9 mouse cellular contexts compared by ENCODE assay signal in the genomic region with DNA sequence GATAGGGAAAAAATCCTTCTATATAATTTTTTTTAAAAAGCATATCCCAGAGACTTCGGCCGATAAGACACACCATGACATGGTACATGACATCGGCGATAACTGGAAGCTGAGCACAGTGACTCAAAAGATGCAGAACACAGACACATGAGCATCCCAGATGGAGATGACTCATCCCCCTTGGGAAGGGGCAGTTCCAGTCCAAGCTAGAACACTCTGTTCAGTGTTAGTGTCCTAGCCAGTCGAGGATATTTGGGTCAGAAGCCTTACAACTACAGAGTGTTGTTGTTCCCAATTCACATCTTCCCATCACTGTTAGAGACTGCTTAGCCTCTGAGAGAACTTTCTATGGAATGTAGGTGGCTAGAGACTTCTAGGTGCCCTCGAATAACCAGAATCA. TPM values are rescaled to one million over a fixed set of nuclear protein-coding genes. Genes with fewer than 3 reads are reported as not detected.
DNase-seq lines count a peak whose midpoint lies in the region; ATAC-seq lines count a peak whose summit lies in the region.
"Had no signal": no experiment of that assay in that cellular context is flagged by ENCODE, and none has a peak within 500 bp of the region (broad histone marks: within the 10 kb centered on the region; RNA-seq: fewer than 3 reads in every experiment).

No protein-coding gene starts in this region.

- DNase-seq in layer of hippocampus, adult 11-12 months (ENCODE audit: low spot score) = peak; percentile 23
- no peak for DNase-seq in layer of hippocampus, postnatal 10 days (ENCODE audit: low spot score in 2 of 2)
- DNase-seq in 3T3-L1 (ENCODE audit: low read depth, low spot score) (peak; percentile 89), MN1 (ENCODE audit: low spot score) (peak; percentile 29)
- DNase-seq in gastrocnemius, postnatal 4 days (ENCODE audit: low spot score in 2 of 2) = peak; percentile 33 to 58
- DNase-seq in kidney, adult 8-10 months = no peak
- DNase-seq: kidney, postnatal 4 days had no signal

- no peak for ATAC-seq in megakaryocyte-erythroid progenitor cell, adult 5-6 weeks (replicated peaks; ENCODE audit: low FRiP score, low TSS enrichment, poor library complexity, severe bottlenecking)

RNA-seq across cellular contexts. Expression of a gene that starts 4.0 kb away (rescaled TPM):
- 1 to 10 TPM; 6.6 to 9.7 TPM for total RNA-seq in layer of hippocampus, postnatal 10 days (2021)
- total RNA-seq in gastrocnemius, postnatal 4 days (2021) = 10 to 100 TPM; 60.0 TPM
- total RNA-seq in megakaryocyte-erythroid progenitor cell, adult 5-6 weeks (2014; fragmentation: Nextera tagmentation) = not detected in 2 replicates
- not detected in 2 replicates for total RNA-seq in megakaryocyte-erythroid progenitor cell, adult 5-6 weeks (2017)
- total RNA-seq: common myeloid progenitor, adult 5-6 weeks had no signal

Comparison
In these comparisons a context has a peak if more than half of its experiments do, and no peak if none do; other contexts are left out.
1. DNase-seq: peak in layer of hippocampus, adult 11-12 months (single experiment), 3T3-L1 (single experiment), MN1 (single experiment) and gastrocnemius, postnatal 4 days (2 of 2); none in layer of hippocampus, postnatal 10 days (0 of 2) and kidney, adult 8-10 months (0 of 2).
2. RNA of a gene that starts 4.0 kb away (total RNA-seq): 60.0 TPM in gastrocnemius, postnatal 4 days and 6.6 to 9.7 TPM in layer of hippocampus, postnatal 10 days; not detected in megakaryocyte-erythroid progenitor cell, adult 5-6 weeks; every median in the first group is over 4 times any median in the second.